Mouse (Mus musculus): ENCODE measurements around the gene P4hb.

- TF ChIP-seq CTCF (IDR thresholded peaks at IDR 0.05; ENCODE audit: control insufficient read depth, insufficient read depth, insufficient read length) = no peak
- no peak for TF ChIP-seq MYOD1 (IDR thresholded peaks at IDR 0.05; ENCODE audit: control insufficient read depth, insufficient read length, low read depth)
- no peak for TF ChIP-seq CEBPB (IDR thresholded peaks at IDR 0.05; ENCODE audit: low read depth)
- no peak for TF ChIP-seq MYOG (IDR thresholded peaks at IDR 0.05; ENCODE audit: control insufficient read depth, extremely low read depth, insufficient read length)
- TF ChIP-seq MAX (IDR thresholded peaks at IDR 0.05) = no peak
Measured at GRCm38 (mm10) chr11:120548786-120549167, 24.3 kb downstream of the P4hb start.

Data from C2C12 (cell line).